Mouse (Mus musculus) neural tube, embryonic 11.5 days (tissue): ENCODE data around the gene Gas2l3. TPM values are rescaled to one million over a fixed set of nuclear protein-coding genes. Genes with fewer than 3 reads are reported as not detected.

Source experiments
- ATAC-seq: fragments of 200-750 bp; cut with Nextera tagmentation; 2 replicates; pipeline ENCODE4 v1.8.0; 2017; ENCODE audit warnings: moderate number of reproducible peaks, mild to moderate bottlenecking, moderate TSS enrichment, moderate library complexity; ENCODE audit not compliant: insufficient read depth, low FRiP score, low TSS enrichment
- DNase-seq: peaks from one replicate; pipeline ENCODE4 v3.0.0-alpha.2; 2015; ENCODE audit warnings: low spot score
- H3K27ac ChIP-seq: fragments of 300-500 bp; sonication (generic); 2 replicates; pipeline ENCODE4 v1.5.1; 2014; ENCODE audit warnings: low read depth, mild to moderate bottlenecking, low read length
- H3K27me3 ChIP-seq: fragments of 300-500 bp; sonication (generic); 2 replicates; pipeline ENCODE4 v1.6.1; 2014; ENCODE audit warnings: mild to moderate bottlenecking, low read length, mixed read lengths; ENCODE audit not compliant: control insufficient read depth, insufficient read depth
- H3K36me3 ChIP-seq: fragments of 300-500 bp; sonication (generic); 2 replicates; pipeline ENCODE4 v1.6.1; 2014; ENCODE audit warnings: mild to moderate bottlenecking, low read length, moderate library complexity, mixed read lengths; ENCODE audit not compliant: control insufficient read depth, insufficient read depth
- H3K4me1 ChIP-seq: fragments of 300-500 bp; sonication (generic); 2 replicates; pipeline ENCODE4 v1.6.1; 2014; ENCODE audit warnings: low read length, mixed read lengths; ENCODE audit not compliant: control insufficient read depth, insufficient read depth
- H3K4me2 ChIP-seq: fragments of 300-500 bp; sonication (generic); 2 replicates; pipeline ENCODE4 v1.6.1; 2014; ENCODE audit warnings: low read depth, mild to moderate bottlenecking, moderate library complexity
- H3K4me3 ChIP-seq: fragments of 300-500 bp; sonication (generic); 2 replicates; pipeline ENCODE4 v1.5.1; 2014; ENCODE audit warnings: low read depth, low read length
- H3K9ac ChIP-seq: fragments of 300-500 bp; sonication (generic); 2 replicates; pipeline ENCODE4 v1.6.1; 2014; ENCODE audit warnings: mild to moderate bottlenecking, low read length
- H3K9me3 ChIP-seq: fragments of 300-500 bp; sonication (generic); 2 replicates; pipeline ENCODE4 v1.6.1; 2016; ENCODE audit warnings: low read length; ENCODE audit not compliant: control insufficient read depth
- WGBS: fragments of 180-500 bp; shearing (Covaris S2); extraction: QIAGEN DNeasy Blood & Tissue Kit; methylation state at CpG from one replicate; pipeline ENCODE4 v1.1.7; 2014; 5-methylcytosine and 5-hydroxymethylcytosine counted together
- polyA plus RNA-seq: library from polyadenylated mRNA; unstranded; fragments of >200 nt; fragmentation: Nextera tagmentation; extraction: Ambion mirVana; gene quantifications from 2 replicates; pipeline ENCODE4 v1.2.1, GENCODE M21; 2014

Gas2l3 gene
- polyA plus RNA-seq, 1 experiment from 2014 or later = 8.0 TPM

GRCm38 (mm10) chr10:89423164-89423778, 20.5 kb downstream of the Gas2l3 start:
- Histone ChIP-seq H3K9me3 (no peaks in the 10 kb centered on the region), H3K4me2 (no peak overlapping the region), H3K27me3 (no peaks in the 10 kb centered on the region), H3K4me1 (no peaks in the 10 kb centered on the region), H3K36me3 (no peaks in the 10 kb centered on the region), H3K27ac (no peak overlapping the region), H3K9ac (no peak overlapping the region), H3K4me3 (no peak overlapping the region)
- DNase-seq (no peak), ATAC-seq (no peak)
- WGBS = 94% methylated on average over 9 of the region's 9 CpGs

GRCm38 (mm10) chr10:89422504-89423158, 21.1 kb downstream of the Gas2l3 start:
- Histone ChIP-seq H3K36me3 (no peaks in the 10 kb centered on the region), H3K4me1 (no peaks in the 10 kb centered on the region), H3K4me3 (no peak overlapping the region), H3K9ac (no peak overlapping the region), H3K4me2 (no peak overlapping the region), H3K9me3 (no peaks in the 10 kb centered on the region), H3K27ac (no peak overlapping the region), H3K27me3 (no peaks in the 10 kb centered on the region)
- DNase-seq (no peak), ATAC-seq (no peak)
- WGBS = 94% methylated on average over 8 of the region's 8 CpGs

GRCm38 (mm10) chr10:89417966-89418365, 25.8 kb downstream of the Gas2l3 start:
- no peaks in the 10 kb centered on the region for H3K27me3 ChIP-seq
- ATAC-seq (no peak), DNase-seq (no peak)
- WGBS = 93% methylated on average over 2 of the region's 2 CpGs
- H3K9me3 ChIP-seq = no peaks in the 10 kb centered on the region
- H3K36me3 ChIP-seq = 0 out of 2 replicates have a peak, but pooled peaks cover 2% of the 10 kb centered on the region
- H3K4me2 ChIP-seq = no peak overlapping the region
- H3K27ac ChIP-seq = no peak overlapping the region
- H3K9ac ChIP-seq = no peak overlapping the region
- H3K4me3 ChIP-seq = no peak overlapping the region
- no peaks in the 10 kb centered on the region for H3K4me1 ChIP-seq

- Histone ChIP-seq H3K27ac (no peak overlapping the region), H3K4me1 (no peaks in the 10 kb centered on the region), H3K4me2 (no peak overlapping the region), H3K9me3 (no peaks in the 10 kb centered on the region), H3K36me3 (0 out of 2 replicates have a peak, but pooled peaks cover 2% of the 10 kb centered on the region), H3K4me3 (no peak overlapping the region), H3K9ac (no peak overlapping the region), H3K27me3 (no peaks in the 10 kb centered on the region)
- no peak for DNase-seq
- no peak for ATAC-seq
- WGBS = 73% methylated on average over 3 of the region's 3 CpGs
Observed at GRCm38 (mm10) chr10:89415478-89415877, 28.3 kb downstream of the Gas2l3 start.

- Histone ChIP-seq H3K4me2 (no peak overlapping the region), H3K36me3 (no peaks in the 10 kb centered on the region), H3K27ac (no peak overlapping the region), H3K9me3 (no peaks in the 10 kb centered on the region), H3K4me3 (no peak overlapping the region), H3K27me3 (no peaks in the 10 kb centered on the region), H3K9ac (no peak overlapping the region), H3K4me1 (no peaks in the 10 kb centered on the region)
- DNase-seq (no peak), ATAC-seq (no peak)
- WGBS = 23% methylated on average over 1 of the region's 1 CpGs
Observed at GRCm38 (mm10) chr10:89407551-89407950, 36.2 kb downstream of the Gas2l3 start.

- Histone ChIP-seq H3K9ac (no peak overlapping the region), H3K4me1 (no peaks in the 10 kb centered on the region), H3K27ac (no peak overlapping the region), H3K9me3 (no peaks in the 10 kb centered on the region), H3K27me3 (no peaks in the 10 kb centered on the region), H3K4me3 (no peak overlapping the region), H3K36me3 (no peaks in the 10 kb centered on the region), H3K4me2 (no peak overlapping the region)
- DNase-seq (no peak), ATAC-seq (no peak)
- WGBS = 74% methylated on average over 5 of the region's 6 CpGs
Observed at GRCm38 (mm10) chr10:89406733-89407484, 36.9 kb downstream of the Gas2l3 start.

GRCm38 (mm10) chr10:89404936-89405335, 38.8 kb downstream of the Gas2l3 start:
- no peaks in the 10 kb centered on the region for H3K27me3 ChIP-seq
- DNase-seq (no peak), ATAC-seq (no peak)
- H3K27ac ChIP-seq = no peak overlapping the region
- H3K9me3 ChIP-seq = no peaks in the 10 kb centered on the region
- H3K4me3 ChIP-seq = no peak overlapping the region
- no peak overlapping the region for H3K4me2 ChIP-seq
- no peak overlapping the region for H3K9ac ChIP-seq
- WGBS = 77% methylated on average over 4 of the region's 4 CpGs
- no peaks in the 10 kb centered on the region for H3K4me1 ChIP-seq
- no peaks in the 10 kb centered on the region for H3K36me3 ChIP-seq

- Histone ChIP-seq H3K9me3 (no peaks in the 10 kb centered on the region), H3K9ac (no peak overlapping the region), H3K27me3 (no peaks in the 10 kb centered on the region), H3K4me3 (no peak overlapping the region), H3K4me2 (no peak overlapping the region), H3K36me3 (no peaks in the 10 kb centered on the region), H3K4me1 (no peaks in the 10 kb centered on the region), H3K27ac (no peak overlapping the region)
- 89% methylated on average over 19 of the region's 19 CpGs for WGBS
- DNase-seq (no peak), ATAC-seq (no peak)
Observed at GRCm38 (mm10) chr10:89400674-89401336, 43.0 kb downstream of the Gas2l3 start.
